Mouse (Mus musculus) heart, adult 2 months (tissue): ENCODE measurements around the gene Trim27. TPM values are rescaled to one million over a fixed set of nuclear protein-coding genes. Genes with fewer than 3 reads are reported as not detected.
A peak's percentile ranks its signal among the peaks of the same experiment; 100 is the strongest.

Experiments used
- DNase-seq, 2 experiments: peaks; one replicate each; pipeline ENCODE4 v3.0.0; 2021
- H3K27ac ChIP-seq: fragments of 200-600 bp; 2 replicates; pipeline ENCODE4 v1.8.1; 2022
- H3K27me3 ChIP-seq: fragments of 200-500 bp; 2 replicates; pipeline ENCODE4 v1.6.1; 2012; ENCODE audit warnings: mild to moderate bottlenecking, low read length, inconsistent platforms, mixed read lengths; ENCODE audit not compliant: control insufficient read depth, insufficient read depth
- H3K36me3 ChIP-seq: fragments of 200-500 bp; 2 replicates; pipeline ENCODE4 v1.6.1; 2012; ENCODE audit warnings: low read length, inconsistent platforms; ENCODE audit not compliant: control insufficient read depth, insufficient read depth
- H3K4me1 ChIP-seq: fragments of 200-500 bp; 2 replicates; pipeline ENCODE4 v1.6.1; 2011; ENCODE audit warnings: low read length; ENCODE audit not compliant: control insufficient read depth, insufficient read depth
- H3K4me3 ChIP-seq: fragments of 200-600 bp; 2 replicates; pipeline ENCODE4 v1.8.1; 2022
- H3K79me2 ChIP-seq: fragments of 200-500 bp; replicated peaks from 2 replicates; pipeline ENCODE4 v1.6.1; 2012; ENCODE audit warnings: mild to moderate bottlenecking, inconsistent platforms, low read length, moderate library complexity, mixed read lengths; ENCODE audit not compliant: control insufficient read depth, insufficient read depth
- H3K9ac ChIP-seq: fragments of 200-500 bp; 2 replicates; pipeline ENCODE4 v1.6.1; 2012; ENCODE audit warnings: low read depth, mild to moderate bottlenecking, control low read depth, inconsistent platforms, low read length, mixed read lengths
- CTCF ChIP-seq: fragments of 200-600 bp; IDR thresholded peaks from 2 replicates; pipeline ENCODE4 v1.8.1; 2022; ENCODE audit warnings: antibody characterized with exemption, mild to moderate bottlenecking, moderate library complexity
- EP300 ChIP-seq: fragments of 200-500 bp; IDR thresholded peaks from 2 replicates; pipeline ENCODE4 v1.6.1; 2011; ENCODE audit warnings: low read depth, low read length, control low read depth; ENCODE audit not compliant: insufficient read depth
- POLR2A ChIP-seq: fragments of 200-500 bp; IDR thresholded peaks from 2 replicates; pipeline ENCODE4 v1.6.1; 2011; ENCODE audit warnings: mild to moderate bottlenecking, low read depth, low read length, control low read depth; ENCODE audit not compliant: insufficient read depth
- WGBS: fragments of 180-500 bp; shearing (Covaris S2); methylation state at CpG from one replicate; pipeline ENCODE4 v1.1.7; 2018; 5-methylcytosine and 5-hydroxymethylcytosine counted together
- intact Hi-C: fragments of 180-260 bp; cut with DNase I; formaldehyde crosslinking; loops from one replicate; pipeline ENCODE4 v1.15.1; 2025
- polyA plus RNA-seq: library from polyadenylated mRNA; depleted of rRNA; stranded (reverse); fragments of >200 nt; gene quantifications from 2 replicates; pipeline ENCODE4 v1.2.3, GENCODE M21; 2012
- total RNA-seq, 2 experiments: library from RNA; stranded (reverse); gene quantifications; 2 replicates each; pipeline ENCODE4 v1.2.3; 2021

Trim27 gene
- total and polyA plus RNA-seq, 3 experiments: 13.5 to 19.8 (median 18.8) TPM

DNA sequence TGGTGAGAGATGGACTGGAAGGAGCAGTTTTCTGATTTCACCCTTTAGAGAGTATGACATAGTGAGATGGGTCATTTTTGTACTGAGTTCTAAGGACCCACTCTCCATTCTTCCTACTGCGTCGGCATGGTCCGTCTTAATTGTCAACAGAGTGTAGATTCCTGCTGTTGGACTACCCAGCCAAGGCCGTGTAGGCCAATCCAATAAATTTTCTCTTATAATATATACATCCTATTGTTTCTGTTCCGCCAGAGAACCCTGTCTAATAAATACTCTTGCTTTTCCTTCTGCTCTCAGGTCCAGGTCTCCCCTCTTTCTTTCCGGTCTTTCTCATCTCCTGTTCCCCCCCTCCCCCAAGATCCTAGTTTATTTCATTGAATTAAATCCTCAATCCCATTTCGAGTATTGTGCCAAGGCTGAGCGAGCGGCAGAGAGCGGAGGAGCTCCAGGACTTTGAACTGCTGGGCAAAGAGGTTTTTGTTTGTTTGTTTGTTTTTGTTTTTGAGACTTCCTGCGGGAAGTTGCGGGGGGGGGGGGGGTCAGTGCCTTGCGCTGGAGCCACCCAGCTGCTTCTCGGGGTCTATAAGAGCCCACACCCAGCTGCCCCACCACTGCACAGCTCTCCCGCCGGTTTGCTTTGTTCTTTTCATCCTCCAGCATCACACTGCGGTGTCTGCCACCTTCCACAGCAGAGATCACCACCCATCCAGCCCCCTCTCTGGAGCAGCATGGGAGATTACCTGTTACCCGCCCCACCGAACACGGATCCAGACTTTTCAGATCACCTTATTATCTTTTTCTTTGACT lies 42.6 kb downstream of the Trim27 start:
- no peak for TF ChIP-seq EP300
- no peak for TF ChIP-seq POLR2A
- no peak for TF ChIP-seq CTCF
- DNase-seq: no peak
- WGBS: 18% methylated on average over 20 of the region's 20 CpGs
- no peaks in the 10 kb centered on the region for H3K79me2 ChIP-seq
- no peaks in the 10 kb centered on the region for H3K36me3 ChIP-seq
- no peaks in the 10 kb centered on the region for H3K27me3 ChIP-seq
- peak overlapping the region; percentile 58 for H3K4me3 ChIP-seq
- no peak overlapping the region for H3K27ac ChIP-seq
- intact Hi-C loops: loop anchor here (1.0 to 5.0 kb wide), 4 partner anchors 11 to 60 kb away; no protein-coding TSS in a partner anchor
- H3K9ac ChIP-seq: peak overlapping the region; percentile 38; the same call in 1 of the 2 replicates
- H3K4me1 ChIP-seq: peaks cover 2% of the 10 kb centered on the region; the same call in 1 of the 2 replicates

DNA sequence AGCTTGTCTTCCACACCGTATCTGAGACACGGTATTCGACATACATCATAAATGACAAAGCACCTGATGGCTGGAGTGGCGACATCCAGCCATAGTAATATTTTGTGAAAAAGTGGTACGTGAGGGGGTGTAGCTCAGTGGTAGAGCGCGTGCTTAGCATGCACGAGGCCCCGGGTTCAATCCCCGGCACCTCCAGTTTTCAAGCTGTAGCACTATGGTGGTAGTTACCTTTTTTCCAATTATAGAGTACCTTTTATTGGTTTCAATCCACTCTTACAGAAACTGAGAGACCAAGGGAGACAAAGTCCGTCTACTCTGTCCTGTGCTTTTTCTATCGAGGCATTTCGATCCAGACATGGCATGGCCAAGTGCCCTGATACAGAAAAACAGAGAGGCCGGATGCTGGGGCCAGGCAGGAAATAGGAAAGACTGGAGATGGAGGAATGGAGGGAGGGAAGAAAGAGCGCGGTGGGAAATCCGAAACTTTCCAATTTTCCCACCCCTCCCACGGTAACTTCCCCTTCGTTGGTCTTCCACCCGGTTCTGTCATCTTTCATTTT lies 43.3 kb downstream of the Trim27 start:
- no peak overlapping the region for H3K27ac ChIP-seq
- WGBS: under 1% methylated on average over 20 of the region's 20 CpGs

DNA sequence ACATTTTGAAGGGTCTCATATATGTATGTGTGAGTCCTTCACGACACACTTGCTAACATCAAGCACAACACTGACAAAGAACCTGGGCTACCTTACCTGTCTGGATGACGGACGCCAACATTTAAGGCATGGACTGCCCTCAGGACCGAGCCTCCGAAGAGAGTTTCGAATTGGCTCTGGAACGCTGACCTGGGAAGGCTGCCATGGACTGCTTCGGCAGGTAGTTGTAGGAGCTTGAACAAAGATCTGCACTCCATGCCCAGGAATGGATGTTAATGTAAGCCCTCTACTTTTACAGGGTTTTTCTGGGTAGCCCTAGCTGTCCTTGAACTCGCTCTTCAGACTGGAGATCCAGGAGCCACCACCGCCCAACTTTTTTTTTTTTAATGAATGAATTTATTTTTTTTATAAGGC lies 44.0 kb downstream of the Trim27 start:
- TF ChIP-seq POLR2A: no peak
- TF ChIP-seq CTCF: no peak
- TF ChIP-seq EP300: no peak

More for the DNA sequence above, 43.3 kb downstream of the Trim27 start:
- no peaks in the 10 kb centered on the region for H3K36me3 ChIP-seq
- H3K4me1 ChIP-seq: peaks cover 2% of the 10 kb centered on the region; the same call in 1 of the 2 replicates
- DNase-seq: peak; percentile 82 to 88
- H3K9ac ChIP-seq: peak overlapping the region; percentile 38; the same call in 1 of the 2 replicates
- TF ChIP-seq POLR2A (no peak), CTCF (no peak), EP300 (0 out of 2 replicates have a peak, but pooled peaks have one; percentile 30)
- peak overlapping the region; percentile 58 for H3K4me3 ChIP-seq
- no peaks in the 10 kb centered on the region for H3K79me2 ChIP-seq
- no peaks in the 10 kb centered on the region for H3K27me3 ChIP-seq
- intact Hi-C loops: loop anchor here (1.0 to 5.0 kb wide), 4 partner anchors 11 to 60 kb away; no protein-coding TSS in a partner anchor

DNA sequence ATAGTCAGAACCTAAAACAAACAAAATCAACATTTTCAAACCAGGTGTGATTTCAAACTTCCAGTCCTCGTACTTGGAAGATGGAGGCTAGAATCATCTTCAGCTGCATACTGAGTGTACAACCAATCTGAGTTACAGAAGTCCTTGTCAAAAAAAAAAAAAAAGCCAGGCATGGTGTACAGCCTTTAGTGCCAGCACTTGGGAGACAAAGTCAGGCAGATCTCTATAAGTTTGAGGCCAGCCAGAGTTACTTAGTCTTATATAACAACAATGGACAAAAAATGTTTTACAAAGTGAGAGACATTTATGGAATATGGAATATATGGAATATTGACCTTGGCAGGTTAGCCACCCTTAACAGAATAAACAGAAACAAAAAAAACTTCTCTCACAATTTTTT lies 45.1 kb downstream of the Trim27 start:
- WGBS: 86% methylated on average over 1 of the region's 1 CpGs
- no peak overlapping the region for H3K9ac ChIP-seq
- no peaks in the 10 kb centered on the region for H3K36me3 ChIP-seq
- intact Hi-C loops: loop anchor here (5.0 kb wide), 1 partner anchor 62 kb away; no protein-coding TSS in a partner anchor
- no peaks in the 10 kb centered on the region for H3K27me3 ChIP-seq
- no peak overlapping the region for H3K27ac ChIP-seq
- TF ChIP-seq CTCF (no peak), POLR2A (no peak), EP300 (no peak)
- H3K4me1 ChIP-seq: peaks cover 2% of the 10 kb centered on the region; the same call in 1 of the 2 replicates
- no peaks in the 10 kb centered on the region for H3K79me2 ChIP-seq
- DNase-seq: no peak
- no peak overlapping the region for H3K4me3 ChIP-seq

More for the DNA sequence above, 44.0 kb downstream of the Trim27 start:
- Histone ChIP-seq H3K4me1 (peaks cover 2% of the 10 kb centered on the region; the same call in 1 of the 2 replicates), H3K79me2 (no peaks in the 10 kb centered on the region), H3K9ac (no peak overlapping the region), H3K36me3 (no peaks in the 10 kb centered on the region), H3K27me3 (no peaks in the 10 kb centered on the region), H3K4me3 (peak overlapping the region; percentile 58), H3K27ac (no peak overlapping the region)
- DNase-seq: peak; percentile 5 to 22
- intact Hi-C loops: loop anchor here (2.0 to 5.0 kb wide), 2 partner anchors 22 to 61 kb away; no protein-coding TSS in a partner anchor
- 11% methylated on average over 10 of the region's 10 CpGs for WGBS

GRCm38 (mm10) chr13:21225206-21225605 lies 46.0 kb downstream of the Trim27 start:
- no peak for DNase-seq
- Histone ChIP-seq H3K4me1 (peaks cover 2% of the 10 kb centered on the region; the same call in 1 of the 2 replicates), H3K4me3 (no peak overlapping the region), H3K27ac (no peak overlapping the region), H3K9ac (no peak overlapping the region), H3K27me3 (no peaks in the 10 kb centered on the region), H3K36me3 (no peaks in the 10 kb centered on the region), H3K79me2 (no peaks in the 10 kb centered on the region)
- intact Hi-C loops: no loop called here
- WGBS: 78% methylated on average over 6 of the region's 6 CpGs
- no peak for TF ChIP-seq CTCF
- TF ChIP-seq POLR2A: no peak
- TF ChIP-seq EP300: no peak
